Mouse (Mus musculus) heart, embryonic 15.5 days (tissue): ENCODE measurements around the gene Canx. TPM values are rescaled to one million over a fixed set of nuclear protein-coding genes. Genes with fewer than 3 reads are reported as not detected.

ENCODE experiments used
- ATAC-seq: fragments of 200-750 bp; cut with Nextera tagmentation; replicated peaks from 2 replicates; pipeline ENCODE4 v1.8.0; 2017; ENCODE audit warnings: low read depth, moderate TSS enrichment; ENCODE audit not compliant: insufficient number of reproducible peaks, insufficient read depth, low FRiP score
- H3K27ac ChIP-seq: fragments of 300-500 bp; sonication (generic); 2 replicates; pipeline ENCODE4 v1.5.1; 2015; ENCODE audit warnings: mild to moderate bottlenecking, inconsistent platforms
- H3K27me3 ChIP-seq: fragments of 300-500 bp; sonication (generic); 2 replicates; pipeline ENCODE4 v1.6.1; 2015; ENCODE audit warnings: inconsistent platforms
- H3K36me3 ChIP-seq: fragments of 300-500 bp; sonication (generic); 2 replicates; pipeline ENCODE4 v1.6.1; 2015; ENCODE audit warnings: mild to moderate bottlenecking, inconsistent platforms
- H3K4me1 ChIP-seq: fragments of 300-500 bp; sonication (generic); replicated peaks from 2 replicates; pipeline ENCODE4 v1.6.1; 2015; ENCODE audit warnings: inconsistent platforms
- H3K4me2 ChIP-seq: fragments of 300-500 bp; sonication (generic); 2 replicates; pipeline ENCODE4 v1.6.1; 2015; ENCODE audit warnings: inconsistent platforms, mild to moderate bottlenecking, moderate library complexity
- H3K4me3 ChIP-seq: fragments of 300-500 bp; sonication (generic); 2 replicates; pipeline ENCODE4 v1.5.1; 2015; ENCODE audit warnings: mild to moderate bottlenecking, inconsistent platforms
- H3K9ac ChIP-seq: fragments of 300-500 bp; sonication (generic); 2 replicates; pipeline ENCODE4 v1.6.1; 2015; ENCODE audit warnings: mild to moderate bottlenecking, inconsistent platforms
- H3K9me3 ChIP-seq: fragments of 300-500 bp; sonication (generic); replicated peaks from 2 replicates; pipeline ENCODE4 v1.6.1; 2016; ENCODE audit warnings: inconsistent platforms
- WGBS: fragments of 180-500 bp; shearing (Covaris S2); methylation state at CpG from one replicate; pipeline ENCODE4 v1.1.7; 2015; ENCODE audit warnings: mixed read lengths; 5-methylcytosine and 5-hydroxymethylcytosine counted together
- microRNA counts: library from miRNA; unstranded; fragments of <30 nt; microRNA quantifications from one replicate; lab custom pipeline; 2016
- microRNA-seq: library from miRNA; unstranded; fragments of <30 nt; microRNA quantifications from one replicate; pipeline ENCODE4, GENCODE M21; 2016
- polyA plus RNA-seq: library from polyadenylated mRNA; unstranded; fragments of >200 nt; fragmentation: Nextera tagmentation; extraction: Ambion mirVana; gene quantifications from 2 replicates; pipeline ENCODE4 v1.2.1, GENCODE M21; 2015

Gene Canx
- polyA plus RNA-seq, 1 experiment from 2014 or later: 247 TPM

DNA sequence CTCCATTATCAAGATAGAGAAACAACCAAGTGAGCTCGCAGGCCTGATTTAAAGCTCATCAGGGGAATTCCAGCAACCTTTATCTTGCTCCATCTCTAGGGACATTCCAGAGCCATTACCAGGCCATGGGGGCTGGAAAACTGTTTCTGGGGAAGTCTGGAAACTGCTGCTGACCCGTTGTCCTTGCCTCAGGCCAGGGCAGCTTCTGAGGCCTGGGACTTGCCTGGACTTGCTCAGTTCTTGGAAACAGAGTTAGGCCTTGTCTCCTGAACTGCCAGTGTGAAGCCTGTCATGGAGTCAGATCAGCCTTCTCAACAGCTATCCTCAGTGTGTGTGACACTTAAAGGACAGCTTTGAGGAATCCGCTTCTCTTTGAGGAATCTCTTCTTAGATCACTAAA is 73.3 kb downstream of the Canx start:
- Histone ChIP-seq H3K27me3 (no peaks in the 10 kb centered on the region), H3K4me1 (peaks cover 13% of the 10 kb centered on the region), H3K4me2 (no peak overlapping the region), H3K36me3 (peaks cover 13% of the 10 kb centered on the region), H3K9ac (no peak overlapping the region), H3K9me3 (no peaks in the 10 kb centered on the region), H3K4me3 (no peak overlapping the region), H3K27ac (no peak overlapping the region)
- no peak for ATAC-seq
- 48% methylated on average over 3 of the region's 3 CpGs for WGBS

DNA sequence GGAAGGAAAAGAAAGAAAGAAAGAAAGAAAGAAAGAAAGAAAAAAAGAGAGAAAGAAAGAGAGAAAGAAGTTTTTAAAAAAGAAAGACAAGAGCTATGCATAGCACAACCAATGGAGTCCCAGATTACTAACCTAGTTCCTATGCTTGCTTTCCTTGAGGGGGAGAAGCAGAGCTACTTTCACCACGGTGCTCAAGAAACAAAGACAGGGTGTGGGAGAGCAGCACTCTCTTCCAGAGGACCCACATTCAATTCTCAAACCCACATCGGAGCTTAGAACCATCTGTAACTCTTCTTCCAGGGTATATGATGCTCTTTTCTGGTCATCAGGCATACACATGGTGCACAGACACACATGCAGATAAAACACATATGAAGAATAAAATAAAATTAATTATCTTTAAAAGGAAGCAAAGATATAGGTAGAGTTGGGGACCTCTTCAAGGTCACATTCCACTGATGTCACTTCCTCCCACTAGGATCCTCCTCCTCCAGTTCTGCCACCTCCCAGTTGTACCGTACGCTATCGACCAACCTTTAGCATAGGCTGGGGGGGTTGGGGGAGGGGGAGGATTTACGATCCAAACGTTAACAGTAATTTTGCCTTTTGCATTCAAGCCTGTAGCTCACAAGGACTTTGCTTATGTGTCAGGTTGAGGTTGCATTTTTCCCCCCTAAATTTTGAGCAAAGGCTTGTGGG is 76.9 kb downstream of the Canx start:
- Histone ChIP-seq H3K27ac (no peak overlapping the region), H3K4me2 (no peak overlapping the region), H3K36me3 (no peaks in the 10 kb centered on the region), H3K27me3 (no peaks in the 10 kb centered on the region), H3K4me3 (no peak overlapping the region), H3K4me1 (peaks cover 13% of the 10 kb centered on the region), H3K9ac (no peak overlapping the region), H3K9me3 (no peaks in the 10 kb centered on the region)
- 77% methylated on average over 7 of the region's 7 CpGs for WGBS
- no peak for ATAC-seq

DNA sequence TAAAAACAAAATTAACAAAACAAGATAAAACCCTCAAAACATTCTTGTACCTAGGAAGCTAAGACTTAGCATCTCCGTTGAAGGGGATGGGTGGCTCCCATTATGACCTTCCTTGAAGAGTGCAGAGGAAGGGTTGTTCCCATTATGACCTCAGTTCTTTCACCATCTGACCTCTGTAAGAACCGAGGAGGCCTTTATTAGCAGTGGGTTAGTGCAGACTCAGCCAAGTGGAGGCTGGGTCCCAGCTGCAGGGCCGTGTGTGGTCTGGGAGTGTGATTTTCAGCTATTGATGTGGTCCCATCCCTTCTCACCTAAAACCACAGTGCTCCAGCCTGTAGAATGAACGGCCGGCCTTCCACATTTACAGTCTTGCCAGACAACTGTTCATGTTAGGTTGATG is 80.2 kb downstream of the Canx start:
- no peak overlapping the region for H3K9ac ChIP-seq
- no peaks in the 10 kb centered on the region for H3K9me3 ChIP-seq
- H3K36me3 ChIP-seq: no peaks in the 10 kb centered on the region
- no peak overlapping the region for H3K4me3 ChIP-seq
- no peak for ATAC-seq
- H3K27me3 ChIP-seq: no peaks in the 10 kb centered on the region
- H3K4me2 ChIP-seq: no peak overlapping the region
- WGBS: 71% methylated on average over 5 of the region's 5 CpGs
- H3K4me1 ChIP-seq: no peaks in the 10 kb centered on the region
- no peak overlapping the region for H3K27ac ChIP-seq

MicroRNAs within 50 kb of the gene (microRNA counts, 519-probe panel; counts per million panel counts)
- microRNA mmu-miR-804 (lab: Ali Mortazavi, UCI): 2,506 counts per million, percentile 52 among the panel's probes with 10 or more counts

Small RNA genes within 50 kb of the gene (microRNA-seq; reads per million reads assigned to microRNA genes)
- not detected for gene Mir804

Other genes starting within 250 kb of the Canx start
- 25.6 and 33.8 TPM in 2 replicates for gene Tbc1d9b, start 194.3 kb downstream of the Canx start, polyA plus RNA-seq
- 7.9 and 12.2 TPM in 2 replicates for gene Mrnip, start 151.2 kb downstream of the Canx start, polyA plus RNA-seq
- 213 and 270 TPM in 2 replicates for gene Sqstm1, start 114.8 kb downstream of the Canx start, polyA plus RNA-seq
- gene Mgat4b, start 114.8 kb downstream of the Canx start, polyA plus RNA-seq: 29.2 and 35.5 TPM in 2 replicates
- 1.6 and 2.6 TPM in 2 replicates for gene Ltc4s, start 87.1 kb downstream of the Canx start, polyA plus RNA-seq
- 3.2 and 3.8 TPM in 2 replicates for gene Maml1, start 33.4 kb downstream of the Canx start, polyA plus RNA-seq
- 0.20 and 0.30 TPM in 2 replicates for gene Cby3, start 28.8 kb upstream of the Canx start, polyA plus RNA-seq
- 190 and 235 TPM in 2 replicates for gene Hnrnph1, start 51.3 kb upstream of the Canx start, polyA plus RNA-seq
- gene Rufy1, start 105.5 kb upstream of the Canx start, polyA plus RNA-seq: 25.6 and 28.9 TPM in 2 replicates